Mouse (Mus musculus) regulatory T cell (primary cell): ENCODE results near the gene Car7.
"Not testable (repeated sequence)": the region's sequence is repeated elsewhere in the genome, so short reads cannot be mapped to it uniquely, and the experiment has no call there.

Experiments
- in situ Hi-C: fragments of 300-600 bp; cut with MboI, MseI; formaldehyde crosslinking; loops from one replicate; pipeline ENCODE4 v1.15.1; 2025; ENCODE audit warnings: high pct_unique_total_duplicates

The Car7 gene

GRCm38 (mm10) chr8:104565457-104565798 is 30.9 kb downstream of the Car7 start:
- in situ Hi-C loops = loop anchor here (10.0 kb wide), 1 partner anchor 221 kb away; no protein-coding TSS in a partner anchor

- in situ Hi-C loops = loop anchor here (10.0 kb wide), 1 partner anchor 225 kb away; no protein-coding TSS in a partner anchor
Observed at GRCm38 (mm10) chr8:104569559-104569958, 35.1 kb downstream of the Car7 start.

GRCm38 (mm10) chr8:104570436-104571343 is 36.2 kb downstream of the Car7 start:
- in situ Hi-C loops = no loop called here

- in situ Hi-C loops = no loop called here
Observed at GRCm38 (mm10) chr8:104576820-104577219, 42.3 kb downstream of the Car7 start.

GRCm38 (mm10) chr8:104577606-104578005 is 43.1 kb downstream of the Car7 start:
- in situ Hi-C loops = not testable (repeated sequence)

- in situ Hi-C loops = no loop called here
Observed at GRCm38 (mm10) chr8:104584522-104584921, 50.0 kb downstream of the Car7 start.

GRCm38 (mm10) chr8:104590284-104590683 is 55.8 kb downstream of the Car7 start:
- in situ Hi-C loops = no loop called here

GRCm38 (mm10) chr8:104591133-104591834 is 56.8 kb downstream of the Car7 start, which contains the start of gene Pdp2:
TSS of gene Pdp2 (plus strand) at chr8:104591451.
- in situ Hi-C loops = no loop called here

GRCm38 (mm10) chr8:104591856-104592255 is 57.4 kb downstream of the Car7 start:
- in situ Hi-C loops = no loop called here

- in situ Hi-C loops = no loop called here
Observed at GRCm38 (mm10) chr8:104592566-104592965, 58.1 kb downstream of the Car7 start.

- in situ Hi-C loops = no loop called here
Observed at GRCm38 (mm10) chr8:104593536-104594325, 59.2 kb downstream of the Car7 start.

- in situ Hi-C loops = no loop called here
Observed at GRCm38 (mm10) chr8:104594611-104595362, 60.3 kb downstream of the Car7 start.

- in situ Hi-C loops = no loop called here
Observed at GRCm38 (mm10) chr8:104595773-104596536, 61.5 kb downstream of the Car7 start.

- in situ Hi-C loops = no loop called here
Observed at GRCm38 (mm10) chr8:104597656-104598055, 63.2 kb downstream of the Car7 start.

- in situ Hi-C loops = no loop called here
Observed at GRCm38 (mm10) chr8:104598496-104598895, 64.0 kb downstream of the Car7 start.
